Mouse (Mus musculus): ENCODE results near the gene Tstd3.

GRCm38 (mm10) chr4:21755123-21755789 is 11.8 kb downstream of the Tstd3 start:
- TF ChIP-seq POLR2A (IDR thresholded peaks at IDR 0.05; ENCODE audit: insufficient read depth, low read depth, low read length) (no peak), CTCF (IDR thresholded peaks at IDR 0.05; ENCODE audit: insufficient read depth, low read depth, low read length) (no peak)

Data from olfactory bulb, adult 2 months (tissue).